Mouse (Mus musculus): ENCODE results near the gene Pqlc2.

DNA sequence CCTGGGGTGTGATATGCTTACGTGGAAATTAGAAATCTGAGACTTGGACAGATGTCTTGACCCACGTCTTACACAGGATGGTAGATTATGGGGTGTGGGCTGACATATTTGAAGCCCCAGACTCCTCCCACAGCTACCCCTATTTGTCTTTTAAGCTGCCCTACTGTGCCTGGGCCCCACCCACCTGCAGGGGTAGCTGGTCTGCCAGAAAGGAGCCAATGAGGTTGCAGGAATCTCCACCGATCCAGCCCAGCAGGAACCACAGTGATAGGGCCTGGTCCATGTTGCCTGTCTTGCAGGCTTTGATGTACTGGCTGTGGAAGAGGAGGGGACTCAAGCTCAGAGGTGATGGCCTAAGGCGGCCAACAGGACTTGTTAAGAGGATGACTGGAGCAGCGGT, 8.3 kb downstream of the Pqlc2 start:
- TF ChIP-seq CTCF (IDR thresholded peaks at IDR 0.05; ENCODE audit: extremely low read depth, insufficient read depth, low read length) (no peak), POLR2A (IDR thresholded peaks at IDR 0.05; ENCODE audit: extremely low read depth, insufficient read depth, low read length) (no peak)
